Mouse (Mus musculus): ENCODE data around the gene Ntn3. TPM values are rescaled to one million over a fixed set of nuclear protein-coding genes. Genes with fewer than 3 reads are reported as not detected.
A peak's percentile ranks its signal among the peaks of the same experiment; 100 is the strongest.

Gene Ntn3
- polyA plus RNA-seq (2015; fragmentation: Nextera tagmentation; extraction: Ambion mirVana): 0.37 and 0.45 TPM in 2 replicates

DNA sequence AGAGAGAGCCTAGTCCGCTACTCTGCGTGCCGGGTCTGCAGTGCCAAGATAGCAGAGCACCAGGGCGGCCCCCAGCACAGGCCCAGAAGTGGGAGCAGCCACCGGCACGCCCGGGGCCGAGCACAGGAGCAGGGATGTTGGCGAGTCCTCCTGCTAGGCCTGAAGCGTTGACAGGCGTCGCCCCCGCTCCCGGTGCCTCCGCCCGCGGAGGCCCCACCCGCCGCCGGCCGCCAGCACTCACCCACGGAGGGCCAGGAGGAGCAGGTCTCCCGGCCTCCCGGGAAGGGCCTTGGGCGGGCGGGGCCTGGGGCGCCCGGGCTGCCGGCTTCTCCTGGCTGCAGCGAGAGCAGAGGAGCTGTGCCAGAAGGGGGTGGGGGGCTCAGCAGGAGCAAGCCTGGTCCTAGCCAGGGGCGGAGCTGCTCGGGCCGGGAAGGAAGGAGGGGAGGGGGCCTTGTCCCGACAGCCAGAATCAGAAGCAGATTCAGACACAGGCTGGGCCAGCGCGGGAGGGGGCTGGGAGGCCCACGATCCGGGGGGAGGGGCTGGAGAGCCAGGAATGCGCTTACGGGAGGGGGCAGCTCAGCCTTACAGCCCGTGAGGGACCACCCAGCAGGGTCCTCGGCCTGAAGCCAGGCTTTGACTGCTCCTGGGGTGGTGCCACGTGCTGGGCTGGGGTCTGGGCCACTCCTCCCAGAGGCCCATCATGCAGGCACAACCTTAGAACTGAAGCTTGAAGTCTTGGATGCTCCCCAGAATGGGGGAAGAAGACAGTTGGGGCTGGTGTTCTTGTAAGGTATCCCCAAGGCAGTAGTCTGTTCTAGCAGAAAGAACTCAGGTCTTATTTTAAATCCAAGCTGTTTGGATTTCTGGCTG, at the start of gene Ntn3:
Ntn3 (minus strand) TSS at position 489 of the 873 bp plus-strand sequence.
- TF ChIP-seq EP300 (IDR thresholded peaks at IDR 0.05; ENCODE audit: low read depth) (no peak), CTCF (IDR thresholded peaks at IDR 0.05; ENCODE audit: low read depth) (no peak)
- peak within 1 kb of the TSS; percentile 62 for H3K9ac ChIP-seq (replicated peaks)
- H3K4me2 ChIP-seq (ENCODE audit: low read depth, low read length): peak within 1 kb of the TSS; percentile 99
- peak; percentile 85 for DNase-seq
- H3K4me3 ChIP-seq (ENCODE audit: low read depth, low read length): peak within 1 kb of the TSS; percentile 50
- H3K27me3 ChIP-seq (ENCODE audit: insufficient read depth, low read length): peaks cover 32% of the 10 kb centered on the region
- peaks cover 77% of the 10 kb centered on the region for H3K4me1 ChIP-seq (ENCODE audit: insufficient read depth)
- ATAC-seq: peak; percentile 75
- no peaks in the 10 kb centered on the region for H3K36me3 ChIP-seq (replicated peaks; ENCODE audit: insufficient read depth, low read length)
- no peaks in the 10 kb centered on the region for H3K9me3 ChIP-seq (ENCODE audit: low read length)
- peak within 1 kb of the TSS; percentile 90 for H3K27ac ChIP-seq (ENCODE audit: low read depth)
- 3% methylated on average over 35 of the region's 43 CpGs for WGBS (ENCODE audit: insufficient replicate concordance)

DNA sequence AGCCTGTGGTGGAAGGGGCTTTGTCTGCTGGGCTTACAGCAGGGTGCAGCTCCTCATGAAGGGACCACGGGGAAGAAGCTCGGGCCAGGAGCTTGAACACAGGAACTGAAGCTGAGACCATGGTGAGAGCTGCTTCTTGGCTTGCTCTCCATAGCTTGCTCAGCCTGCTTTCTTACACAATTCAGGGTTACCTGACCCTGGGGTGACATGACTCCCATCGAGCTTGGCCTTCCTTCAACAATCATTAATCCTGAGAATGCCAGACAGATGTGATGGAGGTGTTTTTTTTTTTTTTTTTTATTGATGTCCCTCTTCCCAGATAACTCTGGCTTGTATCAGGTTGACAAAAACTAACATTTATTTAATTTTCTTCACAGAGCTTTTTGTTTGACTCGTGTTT, 49.6 kb upstream of the Ntn3 start:
- no peak overlapping the region for H3K4me2 ChIP-seq (ENCODE audit: low read depth, low read length)
- WGBS (ENCODE audit: insufficient replicate concordance): 55% methylated on average over 4 of the region's 4 CpGs
- no peaks in the 10 kb centered on the region for H3K9me3 ChIP-seq (ENCODE audit: low read length)
- ATAC-seq (no peak), DNase-seq (no peak)
- H3K27me3 ChIP-seq (ENCODE audit: insufficient read depth, low read length): no peaks in the 10 kb centered on the region
- H3K4me3 ChIP-seq (ENCODE audit: low read depth, low read length): no peak overlapping the region
- no peaks in the 10 kb centered on the region for H3K36me3 ChIP-seq (replicated peaks; ENCODE audit: insufficient read depth, low read length)
- no peak overlapping the region for H3K9ac ChIP-seq (replicated peaks)
- H3K27ac ChIP-seq (ENCODE audit: low read depth): no peak overlapping the region
- TF ChIP-seq CTCF (IDR thresholded peaks at IDR 0.05; ENCODE audit: low read depth) (no peak), EP300 (IDR thresholded peaks at IDR 0.05; ENCODE audit: low read depth) (no peak)
- peaks cover 2% of the 10 kb centered on the region; the same call in 1 of the 2 replicates for H3K4me1 ChIP-seq (ENCODE audit: insufficient read depth)

DNA sequence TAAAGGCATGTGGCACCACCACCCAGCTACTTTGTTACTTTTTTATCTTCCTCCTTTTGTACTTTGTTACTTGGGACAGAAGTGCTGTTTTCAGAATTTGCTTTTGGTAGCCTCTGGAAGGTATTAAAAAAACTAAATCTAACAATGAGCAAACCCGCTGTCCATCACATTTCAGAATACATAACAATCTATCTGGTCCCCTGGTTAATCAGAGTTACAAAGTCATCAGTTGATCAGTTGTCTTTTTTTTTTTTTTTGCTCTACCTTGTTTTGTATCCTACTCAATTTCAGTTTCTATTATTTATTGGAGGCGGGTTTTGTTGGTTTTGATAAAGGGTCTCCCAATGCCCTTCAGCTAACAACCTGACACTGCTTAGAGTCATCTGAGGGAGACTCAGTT, 43.0 kb upstream of the Ntn3 start:
- TF ChIP-seq CTCF (IDR thresholded peaks at IDR 0.05; ENCODE audit: low read depth) (no peak), EP300 (IDR thresholded peaks at IDR 0.05; ENCODE audit: low read depth) (no peak)
- Histone ChIP-seq H3K27ac (ENCODE audit: low read depth) (peak overlapping the region; percentile 81; the same call in 1 of the 2 replicates), H3K4me1 (ENCODE audit: insufficient read depth) (peaks cover 16% of the 10 kb centered on the region), H3K4me2 (ENCODE audit: low read depth, low read length) (peak overlapping the region; percentile 92), H3K9ac (replicated peaks) (peak overlapping the region; percentile 85), H3K9me3 (ENCODE audit: low read length) (no peaks in the 10 kb centered on the region), H3K4me3 (ENCODE audit: low read depth, low read length) (peak overlapping the region; percentile 70; the same call in 1 of the 2 replicates), H3K27me3 (ENCODE audit: insufficient read depth, low read length) (no peaks in the 10 kb centered on the region), H3K36me3 (replicated peaks; ENCODE audit: insufficient read depth, low read length) (peaks cover 18% of the 10 kb centered on the region)
- WGBS (ENCODE audit: insufficient replicate concordance): 93% methylated on average over 2 of the region's 2 CpGs
- DNase-seq (no peak), ATAC-seq (no peak)

DNA sequence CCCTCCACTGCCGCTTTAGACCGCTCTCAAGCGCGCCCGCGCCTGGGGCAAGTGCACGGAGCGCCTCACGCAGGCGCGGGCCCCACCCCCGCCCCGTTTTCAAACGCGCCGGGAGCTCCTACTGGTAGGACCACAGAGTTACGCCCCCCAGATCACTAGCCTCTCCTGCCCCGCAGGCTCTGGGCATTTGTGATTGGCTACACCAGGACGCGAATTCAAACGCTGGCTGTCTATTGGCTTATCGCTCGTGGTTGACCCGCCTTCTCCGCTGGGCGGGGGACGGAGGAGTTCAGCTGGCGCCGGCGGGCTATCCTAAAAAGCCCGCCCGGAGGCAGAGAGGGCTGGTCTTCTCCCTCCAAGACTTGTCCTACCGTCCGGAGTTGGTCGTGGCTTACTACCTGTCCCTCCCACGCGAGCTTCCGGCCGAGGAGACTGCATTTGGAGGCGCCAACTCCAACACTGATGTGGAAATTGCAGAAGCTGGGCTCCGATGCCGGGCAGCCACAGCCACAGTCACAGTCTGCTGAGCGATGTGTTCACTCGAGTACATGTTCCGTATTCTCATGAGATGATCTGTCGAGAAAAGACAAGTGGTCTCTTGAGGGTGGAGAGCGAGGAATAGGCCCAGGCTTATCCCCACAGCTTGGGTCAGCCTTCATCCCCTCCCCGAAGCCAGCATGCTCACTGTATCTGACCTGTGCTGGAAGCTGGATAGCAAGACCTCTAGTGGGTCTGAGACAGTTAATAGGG, 42.2 kb upstream of the Ntn3 start, which contains the start of gene Ccnf:
Ccnf (minus strand) TSS at position 165 of the 750 bp plus-strand sequence.
- peaks cover 25% of the 10 kb centered on the region for H3K36me3 ChIP-seq (replicated peaks; ENCODE audit: insufficient read depth, low read length)
- peak; percentile 99 for ATAC-seq
- peak within 1 kb of the TSS; percentile 70 for H3K4me3 ChIP-seq (ENCODE audit: low read depth, low read length)
- H3K27ac ChIP-seq (ENCODE audit: low read depth): peak within 1 kb of the TSS; percentile 81
- under 1% methylated on average over 40 of the region's 48 CpGs for WGBS (ENCODE audit: insufficient replicate concordance)
- no peaks in the 10 kb centered on the region for H3K9me3 ChIP-seq (ENCODE audit: low read length)
- H3K27me3 ChIP-seq (ENCODE audit: insufficient read depth, low read length): no peaks in the 10 kb centered on the region
- DNase-seq: peak; percentile 97
- TF ChIP-seq EP300 (IDR thresholded peaks at IDR 0.05; ENCODE audit: low read depth): no peak
- peak; percentile 53 for TF ChIP-seq CTCF (IDR thresholded peaks at IDR 0.05; ENCODE audit: low read depth)
- H3K9ac ChIP-seq (replicated peaks): peak within 1 kb of the TSS; percentile 85
- H3K4me1 ChIP-seq (ENCODE audit: insufficient read depth): peaks cover 16% of the 10 kb centered on the region
- peak within 1 kb of the TSS; percentile 92 for H3K4me2 ChIP-seq (ENCODE audit: low read depth, low read length)

DNA sequence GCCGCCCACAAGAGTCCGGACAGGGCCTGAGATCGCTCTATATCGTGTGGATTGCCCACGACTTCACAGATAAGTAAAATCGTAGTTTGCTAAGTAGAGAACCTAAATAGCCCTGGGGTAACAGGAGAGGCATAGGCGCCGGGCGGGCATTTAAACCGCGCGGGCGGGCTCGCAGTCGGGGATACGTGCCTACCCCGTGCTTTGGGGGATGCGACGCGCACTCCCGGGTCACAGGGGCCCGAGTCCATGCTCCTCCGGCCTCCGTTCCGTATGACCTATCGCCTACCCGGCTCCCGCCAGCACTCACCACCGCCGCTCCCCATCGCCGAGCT, 41.6 kb upstream of the Ntn3 start:
- peak overlapping the region; percentile 70 for H3K4me3 ChIP-seq (ENCODE audit: low read depth, low read length)
- under 1% methylated on average over 32 of the region's 32 CpGs for WGBS (ENCODE audit: insufficient replicate concordance)
- TF ChIP-seq EP300 (IDR thresholded peaks at IDR 0.05; ENCODE audit: low read depth): no peak
- TF ChIP-seq CTCF (IDR thresholded peaks at IDR 0.05; ENCODE audit: low read depth): no peak
- H3K27me3 ChIP-seq (ENCODE audit: insufficient read depth, low read length): no peaks in the 10 kb centered on the region
- no peak; the same call in 1 of the 2 replicates for ATAC-seq
- peak overlapping the region; percentile 92 for H3K4me2 ChIP-seq (ENCODE audit: low read depth, low read length)
- DNase-seq: no peak
- no peaks in the 10 kb centered on the region for H3K9me3 ChIP-seq (ENCODE audit: low read length)
- peak overlapping the region; percentile 46 for H3K27ac ChIP-seq (ENCODE audit: low read depth)
- H3K9ac ChIP-seq (replicated peaks): peak overlapping the region; percentile 78
- peaks cover 30% of the 10 kb centered on the region for H3K36me3 ChIP-seq (replicated peaks; ENCODE audit: insufficient read depth, low read length)
- H3K4me1 ChIP-seq (ENCODE audit: insufficient read depth): peaks cover 16% of the 10 kb centered on the region

DNA sequence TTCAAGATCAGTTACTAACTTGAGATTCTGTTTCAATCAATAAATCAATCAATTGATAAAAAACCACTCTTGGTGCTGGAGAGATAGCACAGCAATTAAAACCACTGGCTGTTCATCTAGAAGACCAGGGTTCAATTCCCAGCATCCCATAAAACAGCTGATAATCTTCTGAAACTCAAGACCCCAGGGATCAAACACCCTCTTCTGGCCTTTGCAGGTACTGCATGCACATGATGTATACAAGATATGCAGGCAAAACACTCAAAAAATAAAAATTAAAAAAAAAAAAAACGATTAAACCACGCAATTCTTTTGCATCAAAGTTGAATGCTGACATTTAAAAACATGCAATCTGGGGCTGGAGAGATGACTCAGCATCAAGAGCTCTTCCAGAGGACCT, 39.3 kb upstream of the Ntn3 start:
- Histone ChIP-seq H3K4me2 (ENCODE audit: low read depth, low read length) (no peak overlapping the region), H3K27ac (ENCODE audit: low read depth) (no peak overlapping the region), H3K9me3 (ENCODE audit: low read length) (no peaks in the 10 kb centered on the region), H3K4me1 (ENCODE audit: insufficient read depth) (peaks cover 14% of the 10 kb centered on the region), H3K27me3 (ENCODE audit: insufficient read depth, low read length) (no peaks in the 10 kb centered on the region), H3K9ac (replicated peaks) (no peak overlapping the region), H3K4me3 (ENCODE audit: low read depth, low read length) (no peak overlapping the region; the same call in 1 of the 2 replicates), H3K36me3 (replicated peaks; ENCODE audit: insufficient read depth, low read length) (peaks cover 47% of the 10 kb centered on the region)
- WGBS (ENCODE audit: insufficient replicate concordance): 97% methylated on average over 2 of the region's 2 CpGs
- DNase-seq (no peak), ATAC-seq (no peak)
- TF ChIP-seq CTCF (IDR thresholded peaks at IDR 0.05; ENCODE audit: low read depth) (peak; percentile 52), EP300 (IDR thresholded peaks at IDR 0.05; ENCODE audit: low read depth) (no peak)

All from liver, postnatal 0 days (tissue).